Mouse (Mus musculus) left cerebral cortex, postnatal 14 days (tissue): Measurements from ENCODE around the gene Ldb3. TPM values are rescaled to one million over a fixed set of nuclear protein-coding genes. Genes with fewer than 3 reads are reported as not detected.
A peak's percentile ranks its signal among the peaks of the same experiment; 100 is the strongest.

Experiments
- DNase-seq, 2 experiments: peaks; one replicate each; pipeline ENCODE4 v3.0.0; 2021 to 2022; ENCODE audit warnings: low spot score in 2 of 2, mixed read lengths in 1 of 2
- intact Hi-C: fragments of 180-260 bp; cut with DNase I; formaldehyde crosslinking; loops from one replicate; pipeline ENCODE4 v1.15.1; 2025
- total RNA-seq, 2 experiments: library from RNA; stranded (reverse); gene quantifications; 2 replicates each; pipeline ENCODE4 v1.2.3; 2021

Gene Ldb3
- total RNA-seq, 2 experiments from 2014 or later: 1.3 to 1.6 TPM

- no peak for DNase-seq
- intact Hi-C loops: loop anchor here (5.0 kb wide), 1 partner anchor 110 kb away; no protein-coding TSS in a partner anchor
Observed at GRCm38 (mm10) chr14:34567697-34568096, 20.8 kb downstream of the Ldb3 start.

- DNase-seq: no peak
Observed at GRCm38 (mm10) chr14:34566530-34566929, 22.0 kb downstream of the Ldb3 start.

GRCm38 (mm10) chr14:34565711-34566110, 22.8 kb downstream of the Ldb3 start:
- peak in 1 of 2 experiments; percentile 45 for DNase-seq
- intact Hi-C loops: loop anchor here (5.0 kb wide), 1 partner anchor 108 kb away; no protein-coding TSS in a partner anchor

More at GRCm38 (mm10) chr14:34566530-34566929, 22.0 kb downstream of the Ldb3 start:
- intact Hi-C loops: loop anchor here (5.0 kb wide), 1 partner anchor 109 kb away; no protein-coding TSS in a partner anchor

DNA sequence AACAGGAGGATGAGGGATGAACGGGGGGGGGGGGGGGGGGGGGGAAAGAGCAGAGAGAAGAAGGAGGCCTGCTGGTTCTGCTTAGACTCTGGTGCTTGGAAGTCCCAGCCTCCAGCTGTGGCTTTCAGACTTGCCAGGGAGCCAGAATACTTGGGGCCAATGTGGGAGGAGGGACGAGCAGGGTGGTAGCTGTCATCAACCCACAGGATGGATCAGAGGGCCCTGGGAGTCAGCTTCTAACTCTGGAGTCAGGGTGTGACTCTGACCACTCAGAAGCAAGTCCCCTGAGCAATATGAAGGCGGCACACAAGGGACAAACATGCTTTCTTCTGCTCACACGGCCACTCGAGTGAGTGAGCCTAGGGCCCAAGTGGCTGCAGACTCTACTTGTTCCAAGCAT, 23.8 kb downstream of the Ldb3 start:
- intact Hi-C loops: loop anchor here (5.0 kb wide), 1 partner anchor 107 kb away; no protein-coding TSS in a partner anchor
- no peak for DNase-seq

- intact Hi-C loops: no loop called here
- DNase-seq: no peak
Observed at GRCm38 (mm10) chr14:34562393-34562792, 26.1 kb downstream of the Ldb3 start.

DNA sequence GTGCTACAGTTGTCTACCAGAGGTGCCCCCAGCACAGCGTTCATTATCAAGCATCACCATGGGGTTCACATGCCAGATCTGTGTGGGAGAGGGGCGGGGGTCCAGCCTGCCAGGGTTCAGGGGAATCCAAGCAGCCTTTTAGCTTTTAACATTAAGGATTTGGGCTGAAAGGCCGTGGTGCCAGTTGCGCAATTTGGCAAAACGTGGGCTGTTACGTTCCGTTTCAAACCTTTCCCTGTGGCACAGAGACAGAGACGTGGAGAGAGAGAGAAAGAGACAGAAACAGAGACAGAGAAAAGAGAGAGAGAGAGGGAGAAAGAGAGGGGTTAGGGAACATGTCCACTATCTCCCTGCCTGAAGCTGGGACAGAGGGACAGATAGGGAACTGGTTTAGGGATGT, 26.8 kb downstream of the Ldb3 start:
- intact Hi-C loops: no loop called here
- no peak for DNase-seq

- intact Hi-C loops: no loop called here
Observed at GRCm38 (mm10) chr14:34558947-34559346, 29.5 kb downstream of the Ldb3 start.

DNA sequence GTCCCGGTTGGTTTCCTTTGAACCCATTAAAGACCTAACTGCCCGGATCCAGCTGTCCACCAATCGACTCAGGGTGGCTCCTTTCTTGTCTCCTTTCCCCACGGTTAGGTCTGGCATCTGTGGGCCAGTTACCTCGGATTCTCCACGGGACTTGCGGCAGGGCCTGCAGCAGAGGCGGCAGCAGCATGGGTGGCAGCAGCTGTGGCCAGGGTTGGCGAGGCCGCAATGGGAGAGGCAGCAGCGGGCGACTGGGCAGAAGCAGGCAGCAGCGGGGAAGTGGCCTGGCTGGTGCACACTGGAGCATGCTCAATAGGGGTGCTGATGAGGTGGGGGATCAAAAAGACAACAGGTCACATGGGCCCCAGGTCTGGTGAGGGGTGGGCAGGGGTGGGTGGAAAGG, 33.3 kb downstream of the Ldb3 start:
- intact Hi-C loops: no loop called here
- DNase-seq: no peak

More at GRCm38 (mm10) chr14:34558947-34559346, 29.5 kb downstream of the Ldb3 start:
- DNase-seq: no peak

GRCm38 (mm10) chr14:34554047-34554446, 34.4 kb downstream of the Ldb3 start:
- intact Hi-C loops: no loop called here
- no peak for DNase-seq

- no peak for DNase-seq
- intact Hi-C loops: no loop called here
Observed at GRCm38 (mm10) chr14:34553470-34553869, 35.0 kb downstream of the Ldb3 start.

DNA sequence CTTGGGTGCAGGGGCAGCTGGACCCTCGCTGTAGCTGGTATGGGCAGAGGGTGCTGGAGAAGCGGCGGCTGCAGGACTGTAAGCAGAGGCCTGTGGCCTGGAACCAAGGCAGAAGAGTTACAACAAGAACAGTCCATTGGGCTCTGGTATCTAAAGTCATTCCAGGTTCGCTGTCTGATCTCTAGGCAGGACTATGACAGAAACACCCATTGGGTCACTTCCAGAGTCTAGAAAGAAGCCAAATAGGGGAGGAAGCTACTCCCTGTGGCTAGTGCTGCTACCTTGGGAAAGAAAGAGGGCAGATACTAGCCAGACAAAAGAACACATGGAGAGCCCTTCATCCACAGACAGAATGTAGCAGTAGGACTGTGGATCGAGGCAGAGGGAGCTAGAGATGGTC, 36.3 kb downstream of the Ldb3 start:
- no peak for DNase-seq
- intact Hi-C loops: no loop called here

DNA sequence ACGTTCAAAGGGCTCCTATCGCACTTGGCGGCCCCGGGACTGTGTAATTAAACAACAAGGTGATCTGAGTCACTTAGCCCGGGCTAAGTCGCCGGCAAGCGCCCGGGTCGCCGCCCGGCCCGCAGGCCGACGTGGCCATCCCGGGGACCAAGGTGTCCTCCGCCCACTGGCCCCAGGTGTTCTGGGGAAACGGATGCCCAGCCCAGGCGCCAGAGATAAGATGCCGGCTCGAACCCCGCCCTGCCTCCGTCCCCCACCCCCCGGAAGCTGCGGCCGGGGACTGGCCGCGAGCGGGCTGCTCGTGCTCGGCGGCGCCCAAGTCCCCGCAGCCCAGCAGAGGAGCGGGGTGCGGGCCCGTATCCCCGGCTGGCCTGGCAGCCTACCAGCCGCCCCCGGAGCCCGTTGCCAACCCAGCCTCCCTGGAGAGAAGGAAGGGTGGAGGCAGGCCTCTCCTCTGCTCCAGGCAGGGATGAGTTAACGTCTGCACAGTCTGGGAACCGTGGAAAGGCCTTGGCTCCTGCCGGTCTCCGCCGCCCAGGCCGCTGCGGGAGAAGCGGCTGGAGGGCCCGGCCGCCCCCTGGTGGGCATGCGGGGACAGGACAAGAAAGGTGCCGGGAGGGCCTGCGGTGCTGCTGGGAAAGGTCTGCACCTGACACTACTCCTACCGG, 39.3 kb downstream of the Ldb3 start:
- DNase-seq: peak; percentile 79 to 80
- intact Hi-C loops: loop anchor here (1.0 to 5.0 kb wide), 2 partner anchors 47 to 90 kb away; partner anchors contain the start of gene Bmpr1a

DNA sequence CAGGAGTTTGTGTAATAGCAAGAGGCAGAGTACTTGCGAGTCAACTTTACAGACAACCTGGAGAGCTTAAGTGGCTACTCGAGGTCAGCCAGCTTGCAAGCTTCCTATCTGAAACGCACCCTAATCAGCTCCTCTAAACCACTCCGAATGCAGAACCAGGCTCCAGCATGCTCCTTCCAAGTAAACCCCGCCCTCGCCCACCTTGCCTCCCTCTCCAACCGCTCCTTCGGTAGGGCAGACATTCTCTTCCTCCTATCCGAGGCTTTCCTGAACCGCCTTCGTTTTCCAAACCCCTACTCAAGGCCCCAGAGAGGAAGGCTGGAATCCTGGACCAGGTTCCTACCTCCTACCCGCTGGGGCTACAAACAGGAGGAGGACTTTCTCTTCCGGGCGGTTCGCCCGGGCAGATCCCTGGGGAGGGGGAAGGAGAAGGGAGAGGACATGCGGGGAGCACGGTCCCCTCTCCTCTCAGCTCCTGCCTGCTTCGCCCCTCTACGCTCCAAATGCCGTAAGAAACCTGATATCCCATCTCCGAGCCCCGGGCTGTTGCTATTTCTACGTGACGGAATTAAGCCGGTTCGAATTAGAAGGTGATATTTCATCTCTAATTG, 40.0 kb downstream of the Ldb3 start:
- peak; percentile 51 to 52 for DNase-seq
- intact Hi-C loops: loop anchor here (1.0 to 5.0 kb wide), 2 partner anchors 46 to 89 kb away; partner anchors contain the start of gene Bmpr1a

- DNase-seq: no peak
- intact Hi-C loops: no loop called here
Observed at GRCm38 (mm10) chr14:34544545-34544944, 43.9 kb downstream of the Ldb3 start.

- intact Hi-C loops: no loop called here
- DNase-seq: no peak
Observed at GRCm38 (mm10) chr14:34544001-34544400, 44.5 kb downstream of the Ldb3 start.

DNA sequence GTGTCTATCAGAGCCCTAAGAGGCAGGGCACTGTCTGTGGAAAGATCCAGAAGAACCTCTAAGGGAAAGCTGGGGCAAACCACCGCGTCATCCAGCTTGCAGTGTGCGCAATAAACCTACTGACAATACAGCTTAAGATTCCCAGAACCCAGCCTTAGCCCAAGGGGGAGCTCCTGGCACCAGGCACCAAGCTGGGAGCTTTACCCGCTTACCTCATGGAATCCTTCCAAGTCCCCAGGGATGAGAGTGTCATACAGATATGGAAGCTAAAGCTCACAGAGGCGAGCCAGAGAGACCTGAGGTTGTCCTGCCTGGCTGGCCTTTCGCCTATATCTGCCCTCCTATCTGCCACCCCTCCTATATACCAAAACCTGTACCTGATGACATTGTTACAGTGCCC, 44.9 kb downstream of the Ldb3 start:
- intact Hi-C loops: no loop called here
- no peak for DNase-seq

GRCm38 (mm10) chr14:34541896-34542295, 46.6 kb downstream of the Ldb3 start:
- intact Hi-C loops: no loop called here
- no peak for DNase-seq

GRCm38 (mm10) chr14:34540685-34541162, 47.8 kb downstream of the Ldb3 start:
- intact Hi-C loops: no loop called here

GRCm38 (mm10) chr14:34535883-34536282, 52.6 kb downstream of the Ldb3 start:
- intact Hi-C loops: no loop called here
- DNase-seq: no peak

More at GRCm38 (mm10) chr14:34540685-34541162, 47.8 kb downstream of the Ldb3 start:
- DNase-seq: no peak

- intact Hi-C loops: no loop called here
- no peak for DNase-seq
Observed at GRCm38 (mm10) chr14:34533537-34533936, 54.9 kb downstream of the Ldb3 start.

DNA sequence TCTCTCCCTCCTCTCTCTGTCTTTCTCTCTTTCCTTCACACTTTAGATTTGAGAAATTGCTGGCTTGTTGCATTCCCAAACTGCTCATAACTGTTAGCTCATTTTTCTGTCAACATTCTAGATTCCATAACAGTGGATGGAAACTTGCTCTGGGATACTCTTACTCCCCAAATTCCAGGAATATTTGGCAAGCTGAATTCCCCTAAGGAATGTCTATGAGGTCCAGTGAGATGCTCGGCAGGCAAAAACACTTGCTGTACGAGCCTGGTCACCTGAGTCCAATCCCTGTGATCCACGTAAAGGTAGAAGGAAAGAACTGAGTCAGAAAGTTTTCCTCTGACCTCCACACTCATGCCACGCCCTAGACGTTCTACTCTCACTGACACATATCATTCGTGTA, 55.9 kb downstream of the Ldb3 start:
- intact Hi-C loops: no loop called here
- DNase-seq: no peak
